Mouse (Mus musculus): ENCODE measurements at regions not wholly inside any gene's neighbourhood (a gene's known extent, or its start where the extent isn't known, plus 50 kb on each side); places are given as distances from the start of the nearest gene placed in this dataset.

- H3K4me3 ChIP-seq (ENCODE audit: low read length): no peak overlapping the region
- no peaks in the 10 kb centered on the region for H3K9me3 ChIP-seq (ENCODE audit: low read length)
- no peaks in the 10 kb centered on the region for H3K36me3 ChIP-seq (ENCODE audit: insufficient read depth, low read length)
- no peak overlapping the region for H3K9ac ChIP-seq (replicated peaks; ENCODE audit: low read length)
- no peak overlapping the region for H3K4me2 ChIP-seq (ENCODE audit: low read depth, low read length)
- ATAC-seq (no peak), DNase-seq (ENCODE audit: low spot score) (no peak)
- 79% methylated on average over 3 of the region's 3 CpGs for whole genome bisulfite sequencing
- H3K27ac ChIP-seq: no peak overlapping the region
- no peaks in the 10 kb centered on the region for H3K4me1 ChIP-seq (ENCODE audit: insufficient read depth, low read length)
- H3K27me3 ChIP-seq (ENCODE audit: insufficient read depth, low read length): no peaks in the 10 kb centered on the region
- no peak for TF ChIP-seq CTCF (IDR thresholded peaks at IDR 0.05; ENCODE audit: low read depth)
These were observed 78.2 kb downstream of the Rasd2 start for GRCm38 (mm10) chr8:75291921-75292320.

- H3K27me3 ChIP-seq (ENCODE audit: insufficient read depth, low read length): no peaks in the 10 kb centered on the region
- no peaks in the 10 kb centered on the region for H3K36me3 ChIP-seq (ENCODE audit: insufficient read depth, low read length)
- 82% methylated on average over 8 of the region's 8 CpGs for WGBS
- no peaks in the 10 kb centered on the region for H3K4me1 ChIP-seq (ENCODE audit: insufficient read depth, low read length)
- no peak overlapping the region for H3K27ac ChIP-seq
- H3K4me2 ChIP-seq (ENCODE audit: low read depth, low read length): no peak overlapping the region
- no peak overlapping the region for H3K4me3 ChIP-seq (ENCODE audit: low read length)
- no peak for ATAC-seq
- no peaks in the 10 kb centered on the region for H3K9me3 ChIP-seq (ENCODE audit: low read length)
- H3K9ac ChIP-seq (replicated peaks; ENCODE audit: low read length): no peak overlapping the region
- no peak for DNase-seq (ENCODE audit: low spot score)
- TF ChIP-seq CTCF (IDR thresholded peaks at IDR 0.05; ENCODE audit: low read depth): no peak
These were observed 76.2 kb downstream of the Rasd2 start for GRCm38 (mm10) chr8:75289933-75290332.

Measured in hindbrain, postnatal 0 days (tissue).